Mouse (Mus musculus): ENCODE results near the gene Phldb2. TPM values are rescaled to one million over a fixed set of nuclear protein-coding genes. Genes with fewer than 3 reads are reported as not detected.
A peak's percentile ranks its signal among the peaks of the same experiment; 100 is the strongest.

Phldb2 gene
- polyA plus RNA-seq (2017; shearing (Covaris generic)) = under 1 TPM in 1 of 2 experiments, not detected in 1; 0.17 TPM

DNA sequence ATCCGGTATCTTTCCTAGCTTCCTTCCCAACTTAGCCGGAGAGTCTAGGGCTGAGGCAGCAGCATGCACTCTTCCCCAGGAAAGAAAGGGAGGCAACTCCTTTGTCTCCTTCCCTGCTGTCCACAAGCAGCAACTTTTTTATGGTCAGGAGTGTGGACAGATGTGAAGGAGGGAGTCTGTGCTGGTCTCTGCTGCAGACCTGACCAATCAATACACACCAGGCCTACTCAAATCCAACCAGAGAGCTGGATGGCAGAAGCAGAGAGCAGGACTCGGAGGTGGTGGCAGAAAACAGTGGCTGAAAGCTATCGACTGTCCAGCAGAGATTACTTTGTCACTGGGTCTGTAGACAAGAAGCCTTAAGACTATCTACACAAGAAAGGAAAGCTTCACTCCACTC, at the start of gene Phldb2:
Gene Phldb2, minus strand, starts transcription at position 205 of the 400 bp plus-strand sequence.
- no peak for ATAC-seq

DNA sequence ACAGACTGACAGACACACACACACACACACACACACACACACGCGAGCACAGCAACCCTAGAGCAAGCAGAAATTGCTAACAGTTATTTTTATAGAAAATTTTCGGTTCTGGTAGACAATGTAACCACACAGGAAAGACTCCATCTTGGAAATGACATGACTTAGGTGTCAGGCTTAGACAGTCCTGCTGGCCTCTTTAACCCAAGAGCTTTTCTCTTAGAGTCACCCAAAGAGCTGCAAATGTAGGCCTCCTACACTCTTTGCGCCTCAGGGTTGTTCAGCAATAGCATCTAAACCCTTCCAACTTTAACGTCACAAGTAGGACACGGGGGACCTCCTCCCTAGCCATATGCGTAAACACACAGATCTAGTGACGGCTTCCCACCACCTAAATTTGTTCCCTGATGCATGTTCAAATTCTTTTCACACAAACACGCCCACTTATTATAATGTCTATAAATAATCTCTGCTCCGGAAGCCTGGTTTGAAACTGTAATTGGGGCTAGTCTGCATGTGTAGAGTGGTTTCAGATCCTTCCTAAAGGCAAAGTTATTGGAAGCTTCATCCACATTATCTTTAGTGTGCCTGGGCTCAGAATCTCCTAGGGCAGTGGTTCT, 48.3 kb upstream of the Phldb2 start:
- ATAC-seq = peak; percentile 65

DNA sequence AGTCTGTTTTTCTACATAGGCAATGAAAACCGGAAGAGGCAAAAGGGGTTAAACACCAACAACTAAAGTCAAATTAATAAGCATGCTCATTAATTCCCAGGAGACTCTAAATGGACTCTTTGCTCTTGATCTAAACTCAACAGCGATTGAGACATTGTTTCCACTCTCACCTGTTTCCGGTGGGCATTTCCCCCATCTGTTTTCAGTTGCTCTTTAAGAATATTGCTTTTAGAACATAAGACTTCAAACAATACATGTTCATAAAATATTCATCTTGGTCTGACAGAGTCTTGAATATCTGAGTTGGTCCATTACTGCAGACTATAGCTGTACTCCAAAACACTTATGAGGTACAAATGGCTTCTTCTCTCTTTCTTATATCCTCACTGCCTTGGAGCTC, 47.6 kb upstream of the Phldb2 start:
- peak; percentile 47 for ATAC-seq

DNA sequence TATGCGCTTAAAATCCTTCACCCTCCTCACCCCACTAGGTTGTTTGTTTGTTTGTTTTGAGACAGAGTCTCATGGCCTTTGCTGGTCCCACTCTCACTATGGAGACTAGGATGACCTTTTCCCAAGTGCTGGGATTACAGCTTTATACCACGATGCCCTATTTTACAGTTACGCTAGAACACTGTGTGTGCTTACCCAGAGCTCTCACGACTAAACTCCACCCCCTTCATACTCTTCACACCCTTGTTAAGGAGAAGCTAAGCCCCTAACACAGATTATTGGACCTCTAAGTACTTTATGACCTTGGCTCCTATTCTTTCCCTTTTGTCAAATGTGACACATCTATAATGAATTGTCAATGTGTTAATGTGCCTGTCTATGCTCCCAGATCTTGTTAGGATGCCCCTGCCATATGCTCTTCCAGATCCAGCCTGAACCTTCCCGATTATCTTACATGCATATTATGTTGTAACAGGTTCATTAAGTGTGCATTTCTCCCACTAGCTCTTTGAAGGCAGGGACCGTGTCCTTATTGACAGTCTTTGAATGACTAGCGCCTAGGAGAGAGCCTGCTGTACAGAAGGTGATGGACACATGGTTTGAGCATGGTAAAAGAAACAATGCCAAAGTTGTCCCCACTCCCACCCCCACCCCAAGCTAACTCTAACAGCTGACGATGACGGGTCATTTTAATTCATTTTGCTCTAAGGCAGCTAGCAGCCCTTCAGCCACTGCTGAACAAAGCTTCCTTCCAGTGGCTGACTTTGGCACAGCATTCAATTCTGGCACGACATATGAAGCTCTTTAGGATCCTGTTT, 46.2 kb upstream of the Phldb2 start:
- no peak for ATAC-seq

DNA sequence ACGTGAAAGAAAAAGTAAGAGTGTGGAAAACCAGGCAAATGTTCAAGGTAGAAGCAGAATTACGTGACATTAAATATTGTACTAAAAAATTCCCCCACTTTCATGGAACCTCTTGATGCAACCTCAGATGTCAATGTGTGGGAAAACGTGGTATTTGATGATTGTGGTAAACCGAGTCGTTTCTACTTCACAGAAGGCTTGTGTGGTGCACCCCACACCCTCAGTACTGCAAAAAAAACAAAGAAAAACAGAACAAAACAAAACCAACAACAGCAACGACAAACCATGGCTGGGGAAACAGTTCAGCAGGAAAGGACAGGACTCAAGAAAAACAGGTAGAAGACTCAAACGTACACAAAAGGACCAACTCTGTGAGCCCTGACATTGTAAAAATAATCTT, 44.8 kb upstream of the Phldb2 start:
- no peak for ATAC-seq

DNA sequence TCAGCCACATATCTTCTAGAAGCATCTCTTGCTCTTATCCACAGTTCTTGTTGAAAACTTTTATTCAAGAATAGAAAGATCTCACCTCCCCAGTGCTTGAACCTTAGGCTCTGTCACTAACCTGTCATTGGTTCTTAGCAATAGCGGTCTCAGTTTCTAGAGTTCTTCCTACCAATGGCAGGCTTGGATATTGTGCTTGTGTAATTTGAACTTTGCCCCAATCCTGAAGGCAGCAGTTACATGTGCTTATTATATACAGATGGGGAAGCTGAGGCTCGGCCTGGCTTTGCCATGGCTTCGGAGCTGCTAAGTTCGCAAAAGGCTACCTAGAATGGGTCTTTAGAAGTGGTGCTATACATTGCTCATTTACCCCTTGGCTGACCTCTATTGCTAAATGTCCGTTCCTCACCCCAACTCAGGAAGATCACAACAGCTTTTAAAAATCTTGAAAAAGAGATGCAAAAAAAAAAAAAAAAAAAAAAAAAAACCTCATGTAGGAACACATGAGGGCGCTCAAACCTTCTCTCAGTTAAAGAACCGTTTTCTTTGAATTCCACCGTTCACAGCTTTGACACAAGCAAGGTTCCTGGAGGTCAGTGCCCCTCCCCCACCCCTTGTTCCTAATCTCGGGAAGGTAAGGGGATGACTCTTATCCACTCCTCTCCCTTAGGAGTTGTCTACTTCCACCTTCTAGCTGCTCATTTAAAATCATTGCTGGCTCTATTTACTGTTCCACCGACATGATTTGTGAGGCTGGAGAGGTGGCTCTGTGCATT, 37.7 kb upstream of the Phldb2 start:
- peak; percentile 62 for ATAC-seq

DNA sequence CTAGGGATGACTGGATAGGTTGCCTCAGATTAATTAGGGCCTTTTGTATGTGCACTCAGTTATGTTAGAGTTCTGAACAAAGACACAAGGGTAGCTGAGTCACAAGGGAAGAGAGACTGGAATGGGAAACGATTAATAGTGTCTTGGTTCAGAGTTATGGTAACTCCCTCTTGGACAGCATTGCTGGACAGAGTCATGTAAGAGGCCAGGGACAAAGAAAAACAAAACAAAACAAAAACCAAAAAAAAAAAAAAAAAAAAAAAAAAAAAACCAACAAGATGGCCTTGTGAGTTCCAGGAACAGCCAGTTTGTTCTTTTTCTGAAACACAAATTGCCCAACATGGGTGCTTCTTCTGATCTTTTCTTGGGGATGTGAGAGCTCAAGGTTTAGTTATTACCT, 32.8 kb upstream of the Phldb2 start:
- no peak for ATAC-seq

DNA sequence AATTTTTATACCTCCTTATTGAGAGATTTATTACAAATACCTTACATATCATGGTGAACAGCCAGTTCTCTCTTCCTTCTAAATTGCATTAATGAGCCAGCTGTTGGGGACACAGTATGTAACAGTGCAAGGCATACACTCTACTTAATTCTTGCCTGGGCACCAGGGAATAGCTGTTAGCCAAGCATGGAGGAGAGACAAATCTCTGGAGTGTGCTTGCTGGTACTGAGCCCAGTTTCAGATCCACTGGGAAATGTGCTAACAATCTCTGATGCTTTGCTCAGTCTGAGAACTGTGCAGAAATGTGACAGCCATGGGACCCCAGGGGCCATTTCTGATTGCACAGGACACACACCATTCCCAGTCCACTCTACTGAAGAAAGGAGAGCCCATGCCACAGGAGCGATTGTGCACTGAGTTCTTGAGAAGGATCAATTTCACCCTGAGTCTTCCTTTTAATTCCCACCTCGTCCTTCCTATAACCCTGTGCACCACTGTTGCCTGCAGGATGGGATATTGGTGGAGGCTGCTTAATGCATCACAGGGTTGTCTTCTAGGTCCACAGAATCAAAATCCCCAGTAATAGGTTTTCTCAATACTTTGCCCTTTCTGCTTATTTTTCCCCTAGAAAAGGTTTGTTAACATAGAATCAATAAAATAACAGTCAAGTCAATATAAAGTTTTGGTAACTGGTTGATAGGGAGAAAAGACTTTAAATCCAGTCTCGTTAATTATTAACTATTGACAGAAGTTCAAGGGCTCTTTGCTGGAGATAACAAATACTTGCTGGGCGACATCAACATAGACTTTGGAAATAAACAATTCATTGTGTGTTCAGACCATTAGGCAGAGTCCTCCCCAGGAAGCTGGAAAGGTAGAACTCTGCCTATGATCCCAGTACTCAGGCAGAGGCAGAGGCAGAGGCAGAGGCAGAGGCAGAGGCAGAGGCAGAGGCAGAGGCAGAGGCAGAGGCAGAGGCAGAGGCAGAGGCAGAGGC, 31.5 kb upstream of the Phldb2 start:
- ATAC-seq = no peak

DNA sequence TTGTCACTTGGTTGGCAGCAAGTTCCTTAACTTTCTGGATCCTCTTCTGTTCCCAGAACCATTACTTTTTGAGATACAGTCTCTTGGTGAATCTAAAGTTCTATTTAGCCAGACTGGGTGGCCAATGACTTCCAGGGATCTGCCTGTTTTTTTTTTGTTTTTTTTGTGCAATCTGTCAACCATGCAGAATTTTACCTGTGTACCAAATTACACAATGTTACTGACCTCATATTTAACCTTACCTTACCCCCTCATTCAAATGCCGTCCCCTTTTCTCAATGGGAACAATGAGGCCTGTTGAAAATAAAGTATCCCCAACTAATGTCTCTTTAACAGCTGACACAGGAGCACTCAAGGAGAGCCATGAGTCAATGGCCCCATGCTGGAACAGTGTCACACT, 22.9 kb upstream of the Phldb2 start:
- ATAC-seq = no peak

DNA sequence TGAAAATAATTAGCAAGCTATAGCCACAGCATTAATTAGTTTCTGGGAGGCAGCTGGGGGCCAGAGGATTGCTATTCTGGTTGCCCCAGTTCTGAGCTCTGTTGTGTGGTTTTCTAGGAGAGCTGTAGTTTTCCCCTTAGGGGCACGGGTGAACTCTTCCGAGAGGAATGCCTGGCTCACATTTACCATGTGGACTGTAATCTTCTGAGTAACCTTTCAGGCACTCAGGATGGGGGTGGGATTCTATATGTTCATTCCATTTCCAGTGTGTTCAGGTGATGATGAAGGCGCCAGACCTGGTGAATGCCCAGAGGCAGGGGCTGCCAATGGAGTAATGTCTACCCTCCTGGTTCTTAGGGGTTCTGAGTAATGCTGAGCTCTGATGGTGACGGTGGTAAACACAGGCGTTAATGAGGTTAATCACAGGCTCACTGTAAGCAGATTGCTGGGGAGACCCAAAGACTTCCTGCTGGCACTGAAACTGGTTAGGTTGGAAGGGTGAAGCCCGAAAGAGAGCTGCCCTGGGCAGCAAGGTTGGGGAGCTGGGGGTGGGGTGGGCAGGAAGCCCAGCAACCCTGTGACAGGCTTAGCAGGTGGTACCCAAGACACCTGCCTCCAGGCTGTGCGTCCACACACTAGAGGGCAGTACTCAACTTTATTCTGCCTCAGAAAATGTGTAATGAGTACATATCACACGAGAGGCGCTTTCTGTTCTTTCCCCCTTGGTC, 20.7 kb upstream of the Phldb2 start:
- ATAC-seq = no peak

DNA sequence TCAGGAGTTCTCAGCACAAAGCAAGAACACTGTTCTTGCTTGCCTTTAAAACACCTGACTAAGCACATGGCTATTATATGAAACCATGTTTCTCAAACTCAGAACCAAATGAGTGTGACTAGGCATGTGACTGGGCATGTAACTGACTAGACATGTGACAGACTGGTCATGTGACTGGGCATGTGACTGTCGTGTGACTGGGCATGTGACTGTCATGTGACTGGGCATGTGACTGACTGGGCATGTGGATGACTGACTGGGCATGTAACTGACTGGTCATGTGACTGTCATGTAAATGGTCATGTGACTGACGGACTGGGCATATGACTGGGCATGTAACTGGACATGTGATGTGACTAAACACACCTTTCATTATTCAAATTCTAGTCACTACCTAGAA, 16.8 kb upstream of the Phldb2 start:
- no peak for ATAC-seq

DNA sequence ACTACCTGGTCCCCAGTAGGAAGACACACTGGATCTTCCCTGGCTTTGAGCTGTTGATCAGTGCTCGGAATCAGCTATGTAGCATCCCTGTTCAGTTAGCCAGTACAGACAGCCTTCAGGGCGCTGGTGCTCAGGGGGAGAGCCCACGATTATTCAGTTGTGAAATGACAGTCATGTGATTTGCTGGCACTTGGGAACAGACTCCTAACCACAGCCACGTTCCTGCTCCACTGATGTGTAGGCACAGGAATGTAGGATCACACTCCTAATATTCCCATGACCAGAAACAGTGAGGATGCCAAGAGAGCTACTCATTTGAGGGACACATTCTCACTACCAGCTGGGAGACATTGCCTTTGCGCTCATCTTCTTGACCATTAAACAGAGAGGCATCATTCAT, 15.3 kb upstream of the Phldb2 start:
- ATAC-seq = no peak

DNA sequence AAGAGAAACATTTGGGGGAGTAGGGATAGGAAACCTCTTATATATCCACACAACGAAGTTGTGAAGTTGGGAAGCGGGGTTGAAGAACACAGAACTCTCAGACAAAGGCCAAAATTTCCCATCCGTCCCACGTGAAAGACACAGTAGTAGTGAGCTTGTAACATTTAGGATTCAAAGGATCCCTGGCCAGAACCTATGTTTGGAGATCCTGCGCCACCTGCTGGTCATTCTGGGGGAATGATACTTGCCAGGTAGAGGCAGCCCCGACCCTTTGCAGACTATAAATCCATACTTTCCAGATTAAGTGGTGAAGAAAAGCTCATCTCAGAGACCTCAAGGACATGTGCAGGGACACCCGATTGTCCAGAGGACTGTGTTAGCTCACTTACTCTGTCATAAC, 14.1 kb upstream of the Phldb2 start:
- ATAC-seq = peak; percentile 84

DNA sequence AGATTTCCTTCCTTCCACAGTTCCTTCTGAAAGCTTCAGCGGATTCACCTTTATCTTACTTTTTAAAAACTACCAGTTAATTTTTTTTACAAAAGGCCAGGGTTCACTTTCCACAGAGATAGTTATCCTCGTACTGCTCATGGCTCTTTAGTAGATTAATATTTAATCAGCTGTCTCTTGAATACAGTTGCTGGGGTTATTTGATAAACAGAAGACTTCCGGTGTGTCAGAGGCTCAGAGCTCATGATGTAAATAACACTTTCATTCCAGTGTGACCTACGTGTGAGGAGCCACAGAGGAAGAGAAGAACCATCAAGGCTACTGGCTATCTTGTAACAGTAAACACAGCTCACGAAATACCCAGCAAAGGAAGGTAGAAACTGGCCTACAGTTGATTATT, 13.2 kb upstream of the Phldb2 start:
- ATAC-seq = no peak

DNA sequence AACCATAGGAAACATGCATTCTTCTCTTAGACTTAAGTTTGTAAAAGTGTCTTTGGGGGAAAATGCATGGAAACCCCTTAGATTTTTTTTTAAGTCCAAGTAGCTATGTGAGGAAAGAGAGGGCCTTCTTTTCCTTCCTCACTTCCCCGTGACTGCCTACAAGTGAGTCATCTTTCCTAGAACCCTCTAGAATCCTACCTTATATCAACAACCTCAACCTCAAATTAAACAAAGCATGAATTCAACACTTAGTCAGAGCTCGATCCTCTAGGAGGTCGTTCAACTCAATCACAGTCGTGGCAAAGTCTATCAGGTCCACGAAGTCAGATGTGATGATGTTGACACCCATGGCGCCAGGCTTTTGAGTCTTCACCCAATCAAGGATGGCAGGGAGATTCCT, 11.4 kb upstream of the Phldb2 start:
- no peak for ATAC-seq

DNA sequence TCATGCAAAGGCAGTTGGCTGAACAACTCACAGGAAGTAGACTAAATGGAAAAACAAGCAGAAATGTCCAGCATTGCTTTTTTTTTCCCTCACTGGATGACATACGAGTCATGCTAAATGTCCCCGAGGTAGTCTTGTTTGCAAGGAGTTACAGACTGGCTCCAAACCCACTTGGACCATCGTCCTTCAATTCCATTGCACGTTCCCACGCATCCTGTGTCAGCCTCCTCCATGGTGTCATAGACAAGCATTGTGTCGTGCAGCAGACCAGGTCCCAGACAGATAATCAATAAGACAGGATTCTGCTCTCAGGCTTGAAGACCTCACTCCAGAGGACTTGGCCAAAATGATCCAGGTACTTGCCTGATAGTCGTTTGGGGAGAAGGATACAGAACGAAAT, 10.4 kb upstream of the Phldb2 start:
- ATAC-seq = no peak

DNA sequence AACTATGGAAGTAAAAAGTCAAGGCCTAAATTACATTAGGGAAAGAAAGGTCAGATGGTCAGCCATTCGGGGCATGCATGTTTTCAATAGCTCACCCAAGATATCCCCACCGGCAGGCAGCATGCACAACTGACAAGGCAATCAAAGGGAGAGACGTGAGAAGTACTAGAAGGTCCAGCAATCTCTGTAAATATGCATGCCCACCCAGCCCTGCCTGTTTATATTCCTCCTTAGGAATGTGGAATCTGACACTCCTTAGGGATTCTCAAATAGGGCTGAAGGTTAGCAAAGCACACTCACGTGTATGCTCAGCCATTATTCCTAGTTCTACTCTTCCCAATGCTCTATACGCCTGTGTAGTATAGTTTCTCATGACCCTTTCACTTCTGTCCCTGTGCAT, 9.7 kb upstream of the Phldb2 start:
- no peak for ATAC-seq

DNA sequence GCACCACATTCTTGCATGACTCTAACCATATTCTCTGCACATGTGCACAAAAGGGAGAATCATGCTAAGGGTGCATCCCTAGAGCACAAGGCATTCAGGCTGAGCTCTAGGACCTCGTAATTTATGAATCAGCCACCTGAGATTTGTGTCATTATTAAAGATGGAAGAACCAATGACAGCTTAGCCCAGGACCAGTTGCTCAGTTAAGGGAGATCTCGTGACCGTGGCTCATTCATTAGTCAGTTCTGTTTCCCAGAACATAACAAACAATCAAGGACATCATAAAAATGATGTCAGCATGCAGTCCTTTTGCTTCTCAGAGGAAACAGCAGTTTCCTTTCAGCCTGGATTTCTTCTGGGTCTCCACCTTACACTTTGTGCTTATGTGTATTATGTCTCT, 7.6 kb upstream of the Phldb2 start:
- no peak for ATAC-seq

DNA sequence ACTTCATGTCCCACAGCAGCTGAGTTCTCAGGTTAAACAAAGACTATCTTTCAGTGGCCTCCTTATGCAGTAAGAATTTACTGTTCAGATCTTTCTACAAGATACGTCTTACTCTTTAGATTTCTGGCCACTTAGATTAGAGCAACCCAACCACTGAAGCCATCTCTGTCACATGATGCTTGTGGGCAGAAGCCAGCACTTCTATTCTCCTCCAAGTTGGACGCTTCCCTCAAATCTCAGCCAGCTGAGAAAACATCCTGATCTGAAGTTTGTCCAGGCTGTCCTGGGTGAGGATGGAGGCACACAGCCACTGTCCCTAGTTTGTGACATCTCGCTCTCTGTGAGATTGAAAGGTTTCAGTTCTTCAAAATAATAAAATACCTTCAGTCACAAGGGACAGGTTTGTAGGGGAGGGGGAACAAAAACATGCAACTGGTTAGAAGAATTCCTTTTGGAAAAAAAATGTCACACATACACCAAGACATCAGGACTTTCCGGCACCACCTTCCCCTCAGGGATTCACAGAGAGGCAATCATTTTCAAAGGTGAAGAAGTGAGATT, 3.1 kb upstream of the Phldb2 start:
- ATAC-seq = no peak

DNA sequence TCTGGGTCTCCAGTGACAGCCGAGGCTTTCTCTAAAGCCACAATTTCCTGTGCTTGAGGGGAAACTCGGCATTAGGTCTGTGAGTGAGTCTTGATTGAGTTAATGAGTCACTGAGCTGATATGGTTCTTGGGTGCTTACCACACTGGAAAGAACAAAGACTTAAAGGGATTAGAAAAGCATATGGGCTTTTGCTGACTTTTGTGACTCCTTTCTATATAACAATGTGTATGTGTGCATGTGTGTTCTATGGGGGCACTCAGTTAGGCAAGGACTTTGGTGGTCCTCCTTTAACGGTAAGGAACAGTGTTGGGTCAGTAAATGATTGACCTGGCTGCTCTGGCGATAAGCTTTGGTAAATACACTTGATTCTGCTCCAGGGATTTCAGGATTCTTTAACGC, 897 bp downstream of the Phldb2 start:
- ATAC-seq = peak; percentile 84

DNA sequence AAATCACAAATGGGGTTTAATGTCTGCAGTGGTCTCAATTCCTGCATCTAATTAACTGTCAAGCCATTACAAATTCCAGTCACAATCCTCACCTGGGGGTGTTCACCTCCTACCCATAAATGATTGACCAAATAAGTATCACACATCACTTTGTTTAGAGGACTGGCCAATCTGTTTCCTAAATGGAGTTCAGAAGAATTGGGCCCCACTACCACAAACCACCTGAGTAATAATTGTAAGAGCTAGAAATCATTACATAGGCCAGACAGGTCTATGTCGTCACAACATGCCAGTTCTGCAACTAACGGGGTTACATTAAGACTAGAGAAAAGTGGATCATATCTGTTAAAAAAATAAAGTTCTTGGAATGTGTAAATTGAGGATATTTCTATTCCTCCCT, 1.4 kb downstream of the Phldb2 start:
- ATAC-seq = peak; percentile 29

Data from CD4-positive, CD25-positive, alpha-beta regulatory T cell, adult 4 months (primary cell).